Mouse (Mus musculus) layer of hippocampus, postnatal 14 days (tissue): ENCODE data around the gene Tceanc2. TPM values are rescaled to one million over a fixed set of nuclear protein-coding genes. Genes with fewer than 3 reads are reported as not detected.

Source experiments
- DNase-seq, 2 experiments: peaks; one replicate each; pipeline ENCODE4 v3.0.0; 2021 to 2022; ENCODE audit warnings: low spot score in 2 of 2, mixed read lengths in 1 of 2
- total RNA-seq, 2 experiments: library from RNA; stranded (reverse); gene quantifications; 2 replicates each; pipeline ENCODE4 v1.2.3; 2021

Tceanc2 gene
- total RNA-seq, 2 experiments from 2014 or later: 19.6 to 21.1 TPM

DNA sequence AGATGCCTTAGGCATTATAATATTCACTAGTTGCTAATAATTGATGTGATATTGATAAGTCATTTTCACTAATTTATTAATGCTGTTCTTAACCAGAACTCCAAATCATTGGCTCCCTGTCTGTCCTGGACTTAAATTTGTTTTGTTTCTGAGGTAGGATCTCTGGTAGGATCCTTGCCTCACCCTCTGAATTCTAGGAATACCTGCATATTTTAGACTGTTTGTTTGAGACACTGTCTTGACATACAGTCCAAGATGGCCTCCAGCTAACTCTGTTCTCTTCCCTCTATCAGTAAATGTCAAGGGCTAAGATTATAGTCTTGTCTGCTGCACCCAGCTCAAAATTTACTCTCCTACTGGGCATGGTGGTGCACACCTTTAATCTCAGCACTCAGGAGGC lies 1.8 kb upstream of the Tceanc2 start:
- DNase-seq: no peak

DNA sequence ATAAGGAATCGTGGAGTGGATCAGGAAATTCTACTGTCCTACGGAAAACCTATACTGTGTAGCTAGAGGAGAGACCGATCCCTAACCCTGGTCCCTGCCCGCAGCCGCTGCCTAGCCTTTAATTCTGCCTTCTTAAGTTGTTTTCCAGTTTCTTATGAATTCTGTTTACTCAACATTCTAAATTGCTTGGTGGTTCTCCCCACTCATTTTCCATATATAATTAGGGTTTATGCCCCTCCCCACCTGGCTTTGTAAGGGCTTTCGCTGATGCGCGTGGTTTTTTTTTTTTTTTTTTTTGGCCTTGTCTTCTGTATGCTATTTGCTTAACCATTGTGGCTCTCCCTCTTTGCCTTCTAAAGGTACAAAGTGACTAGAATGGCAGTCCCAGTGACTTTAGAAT lies 645 bp upstream of the Tceanc2 start:
- no peak for DNase-seq

DNA sequence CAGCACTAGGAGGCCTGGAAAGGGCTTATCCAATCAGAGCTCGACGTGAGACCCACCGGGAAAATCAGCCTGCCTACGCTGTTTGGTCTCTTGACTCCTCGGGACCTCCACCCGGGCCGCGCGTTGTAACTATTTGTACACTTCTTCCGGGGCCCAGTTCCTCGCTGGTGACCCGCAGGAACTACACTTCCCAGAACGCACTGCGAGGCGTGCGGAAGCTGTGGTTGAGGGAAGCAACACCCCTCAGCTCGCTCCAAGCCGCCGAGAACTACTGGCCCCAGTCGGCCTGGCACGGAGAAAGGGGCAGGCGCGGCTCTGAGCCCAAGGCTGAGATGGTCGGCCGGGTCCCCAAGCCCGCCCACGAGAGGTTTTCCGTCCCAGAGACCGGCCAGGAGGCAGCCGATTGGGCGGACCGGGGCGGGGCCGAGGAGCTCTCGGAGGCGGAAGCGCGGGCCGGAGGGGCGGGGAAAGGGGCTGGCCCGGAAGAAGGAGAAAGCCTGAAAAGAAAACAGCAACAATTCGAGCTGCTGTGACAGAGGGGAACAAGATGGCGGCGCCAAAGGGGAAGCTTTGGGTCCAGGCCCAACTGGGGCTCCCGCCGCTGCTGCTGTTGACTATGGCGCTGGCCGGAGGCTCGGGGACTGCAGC lies 610 bp downstream of the Tceanc2 start, which contains the start of gene Tmem59:
Gene Tmem59, plus strand, starts transcription at position 218 of the 648 bp plus-strand sequence.
- peak; percentile 96 for DNase-seq

DNA sequence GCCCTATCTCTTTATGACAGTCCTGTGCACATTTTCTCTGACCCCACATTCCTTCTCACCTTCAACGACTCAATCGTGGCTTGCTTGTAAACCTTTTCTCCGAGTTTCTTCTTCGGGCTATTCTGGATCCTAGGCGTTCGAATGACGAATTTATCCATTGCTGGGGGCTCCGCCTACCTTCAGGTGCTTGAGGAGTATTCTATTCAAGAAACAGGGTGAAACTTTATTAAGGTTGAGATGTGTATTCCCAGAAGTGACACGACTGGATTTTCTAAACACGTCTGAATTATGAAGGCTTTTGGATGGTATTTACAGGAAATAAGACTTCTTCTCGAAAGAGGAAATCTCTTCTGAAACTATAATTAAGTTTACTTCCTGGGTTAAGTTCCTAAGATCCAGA lies 1.4 kb downstream of the Tceanc2 start:
- no peak for DNase-seq

DNA sequence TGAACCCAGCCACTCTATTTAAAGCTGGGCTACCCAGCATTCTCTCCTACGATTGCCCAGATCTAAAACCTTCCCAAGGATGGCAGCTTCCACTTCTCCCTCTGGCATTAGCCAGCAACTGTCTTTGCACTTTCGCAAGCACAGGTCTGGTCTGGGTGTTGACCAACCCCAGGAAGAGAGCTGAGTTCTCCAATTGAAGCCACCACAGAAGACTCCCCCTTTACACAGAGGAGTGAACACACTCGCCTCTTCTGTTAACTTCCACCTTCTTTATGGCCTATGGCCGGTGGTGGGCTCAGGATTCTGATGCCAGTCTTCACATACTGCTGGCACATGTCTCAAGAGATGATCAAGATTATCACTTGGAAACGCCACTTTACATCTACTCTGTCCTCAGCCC lies 11.1 kb downstream of the Tceanc2 start:
- no peak for DNase-seq

DNA sequence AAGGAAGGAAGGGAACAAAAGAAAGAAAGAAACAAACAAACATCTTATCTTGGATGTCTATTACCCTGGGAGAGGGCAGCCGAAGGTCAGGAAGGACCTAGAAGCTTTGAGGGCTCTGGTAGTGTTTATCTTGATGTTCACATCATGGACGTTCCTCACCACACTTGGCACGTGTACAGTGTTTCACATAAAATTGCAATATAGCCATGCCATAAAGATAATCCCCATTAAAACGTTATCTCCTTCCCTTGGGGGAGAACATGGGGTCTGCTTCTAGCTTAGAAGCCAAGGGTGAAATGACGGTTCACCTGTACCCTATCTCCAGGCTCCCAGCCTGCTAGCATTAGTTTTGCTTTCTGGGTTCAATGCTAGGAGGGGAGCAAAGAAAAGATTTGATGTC lies 12.2 kb downstream of the Tceanc2 start:
- DNase-seq: no peak

DNA sequence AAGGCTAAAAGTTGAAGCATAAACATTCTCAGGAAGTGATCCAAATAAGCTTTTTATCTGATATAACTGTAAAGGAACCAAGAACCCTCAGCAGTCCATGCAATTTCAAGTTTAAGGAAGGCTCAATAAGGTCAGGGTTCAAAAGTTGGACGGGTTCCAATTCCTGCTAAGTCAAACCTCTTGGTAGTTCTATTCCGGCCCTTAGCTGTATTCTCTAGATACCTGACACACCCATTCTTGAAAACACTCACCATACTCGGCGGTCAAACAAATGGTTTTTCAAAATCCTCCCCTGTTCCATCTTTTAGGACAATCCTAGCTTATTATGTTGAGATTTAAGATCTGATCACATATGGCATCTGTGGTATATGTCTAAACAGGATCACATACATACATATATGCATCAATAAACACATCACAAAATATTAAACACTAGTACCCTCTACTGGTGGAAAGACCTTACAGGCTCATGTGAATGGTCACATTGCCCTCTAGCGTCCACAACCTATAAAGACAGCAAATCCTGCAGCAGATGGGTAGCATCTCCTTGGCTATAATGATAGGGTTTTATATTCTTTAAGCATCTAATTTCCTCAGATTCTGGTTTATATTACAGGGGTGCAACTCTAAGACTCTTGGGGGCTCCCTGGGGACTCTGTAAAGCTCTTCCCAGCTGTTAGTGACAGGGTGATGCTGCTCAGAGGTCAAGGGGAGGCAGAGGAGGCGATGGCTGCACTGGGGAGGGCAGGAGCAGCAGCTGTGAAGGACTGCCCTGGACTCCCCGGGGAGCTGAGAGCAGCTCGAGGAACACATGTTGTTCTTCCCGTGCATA lies 14.9 kb downstream of the Tceanc2 start:
- peak; percentile 65 to 83 for DNase-seq

DNA sequence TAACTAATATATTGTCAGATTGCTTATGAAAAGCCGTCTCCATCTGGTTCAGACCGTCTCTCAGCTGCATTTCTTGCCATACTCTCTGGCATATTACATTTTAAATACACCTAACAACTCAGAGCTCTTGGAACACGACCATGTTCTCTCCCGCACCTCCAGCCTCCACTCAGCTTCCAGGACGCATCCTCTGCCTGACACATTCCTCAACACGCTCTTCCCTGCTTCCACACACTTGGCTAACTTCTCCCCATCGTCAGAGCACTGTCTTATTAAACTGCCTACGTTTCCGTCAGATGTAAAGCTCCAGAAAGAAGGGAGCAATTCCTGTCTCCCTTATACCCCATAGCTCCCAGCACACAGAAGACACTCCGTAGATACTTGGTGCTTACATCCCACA lies 15.6 kb downstream of the Tceanc2 start:
- DNase-seq: no peak

DNA sequence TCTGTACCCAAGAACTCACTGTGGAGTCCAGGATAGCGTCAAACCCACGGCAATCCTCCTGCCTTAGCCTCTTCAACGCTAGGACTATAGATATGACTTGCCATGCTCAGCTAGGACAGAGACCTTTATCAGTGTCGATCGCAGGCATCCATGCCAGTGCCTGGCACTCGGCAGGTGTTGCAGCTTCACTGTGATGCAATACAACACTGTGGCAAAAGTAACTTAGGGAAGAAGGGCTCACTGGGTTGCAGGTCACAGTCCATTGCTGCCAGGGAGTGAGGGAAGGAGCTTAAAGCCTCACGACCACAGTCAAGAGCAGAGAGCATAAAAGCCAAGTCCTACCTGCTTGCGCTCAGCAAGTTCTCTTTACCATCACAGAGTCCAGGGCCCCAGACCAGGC lies 18.7 kb downstream of the Tceanc2 start:
- DNase-seq: no peak

DNA sequence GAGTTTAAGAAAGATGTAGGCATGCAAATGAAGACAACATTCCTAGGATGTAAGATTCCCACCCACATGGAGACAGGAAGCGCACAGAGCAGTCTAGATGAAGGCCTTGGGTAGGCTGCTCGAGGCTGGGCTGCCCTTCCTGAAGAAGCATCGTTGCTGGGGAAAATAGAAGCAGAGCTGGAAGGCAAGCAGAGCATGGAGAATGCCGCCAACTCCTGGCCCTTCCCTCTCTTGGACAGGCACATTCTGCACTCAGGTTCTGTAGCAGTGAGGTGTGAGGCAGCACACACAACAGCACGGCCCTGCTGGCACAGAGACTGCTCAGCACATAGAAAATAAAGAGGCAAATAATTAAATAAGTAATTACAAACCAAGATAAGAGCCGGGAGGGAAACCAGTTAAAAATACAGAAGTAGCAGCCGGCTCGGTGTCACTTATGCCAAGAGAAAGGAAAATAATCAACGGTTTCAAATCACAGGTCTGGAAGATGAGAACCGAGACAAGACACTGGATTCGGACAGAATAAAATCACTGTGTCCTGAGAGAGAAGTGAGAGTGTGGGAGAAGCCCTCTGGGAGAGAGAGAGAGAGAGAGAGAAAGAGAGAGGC lies 19.6 kb downstream of the Tceanc2 start:
- no peak for DNase-seq

DNA sequence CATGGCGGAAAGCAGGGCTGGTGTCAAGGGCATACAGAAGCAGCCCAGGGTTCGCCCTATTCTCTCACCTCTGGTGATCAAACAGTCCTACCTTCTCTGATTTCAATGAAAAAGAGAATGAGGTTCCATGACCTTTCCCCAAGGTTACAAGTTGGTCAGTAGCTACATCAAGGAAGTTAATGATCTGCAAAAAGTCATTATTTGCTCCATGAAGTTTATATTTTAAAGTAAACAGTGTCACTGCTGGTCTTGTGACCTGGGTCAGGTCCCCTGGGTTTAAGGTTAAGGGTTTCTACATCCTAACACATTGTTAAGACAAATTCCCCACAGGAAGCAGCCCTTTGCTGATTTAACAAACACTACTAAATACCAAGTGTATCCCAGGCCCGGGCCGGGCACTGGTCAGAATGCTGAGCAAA lies 21.9 kb downstream of the Tceanc2 start:
- DNase-seq: no peak

DNA sequence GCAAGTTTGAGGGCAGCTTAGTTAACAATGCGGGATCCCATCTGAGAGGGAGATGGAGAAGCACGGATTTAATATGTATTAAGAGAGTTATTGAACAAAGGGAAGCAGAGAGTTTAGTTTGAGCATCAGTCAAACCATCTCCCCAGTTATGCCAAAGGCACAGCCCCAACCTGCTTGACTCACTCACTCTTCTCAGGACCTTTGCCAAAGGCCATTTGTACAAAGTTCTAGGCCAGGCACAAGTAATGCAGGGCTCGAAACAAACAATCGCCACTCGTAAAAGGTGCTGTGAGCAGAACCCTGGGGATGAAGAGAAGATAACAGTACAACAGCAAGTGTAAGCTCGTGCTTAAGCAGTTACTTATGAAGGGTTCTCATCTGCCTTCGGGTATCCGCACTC lies 26.3 kb downstream of the Tceanc2 start:
- DNase-seq: no peak

DNA sequence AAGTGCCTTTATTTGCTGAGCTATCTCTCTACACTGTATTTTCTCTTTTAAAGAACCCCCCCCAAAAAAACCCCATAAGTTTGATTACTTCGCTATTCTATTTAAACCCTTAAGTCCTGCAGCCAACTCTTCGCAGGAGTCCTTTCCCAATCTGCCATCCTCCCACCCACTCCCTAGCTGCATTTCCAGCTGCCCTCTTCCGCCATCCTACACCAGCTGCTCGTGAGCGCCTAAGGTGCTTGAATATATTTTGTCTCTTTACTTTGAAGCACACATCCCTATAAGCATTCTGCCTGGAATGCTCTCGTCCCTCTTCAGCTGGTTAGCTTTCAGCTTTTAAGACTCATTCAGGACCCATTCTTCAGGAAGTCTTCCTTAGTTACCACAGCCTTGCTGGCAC lies 27.9 kb downstream of the Tceanc2 start:
- DNase-seq: no peak

DNA sequence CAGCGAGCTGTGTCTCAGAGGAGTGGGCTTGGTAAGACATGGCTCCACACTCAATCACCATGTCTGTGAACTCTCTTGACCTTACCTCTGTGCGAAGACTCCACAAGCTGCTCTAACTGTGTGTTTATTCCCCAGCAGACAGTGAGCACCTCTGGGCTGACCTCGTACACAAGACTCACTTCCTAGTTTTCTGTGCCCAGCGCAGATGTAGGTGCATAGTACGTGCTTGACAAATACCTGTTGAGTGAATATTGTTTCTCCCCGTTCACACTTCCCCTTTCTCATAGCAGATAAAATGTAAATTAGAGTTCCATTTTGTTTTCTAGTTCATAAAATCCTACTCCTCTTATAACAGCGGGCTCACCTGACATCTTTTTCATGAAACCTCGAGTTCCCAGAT lies 35.4 kb downstream of the Tceanc2 start:
- DNase-seq: no peak

DNA sequence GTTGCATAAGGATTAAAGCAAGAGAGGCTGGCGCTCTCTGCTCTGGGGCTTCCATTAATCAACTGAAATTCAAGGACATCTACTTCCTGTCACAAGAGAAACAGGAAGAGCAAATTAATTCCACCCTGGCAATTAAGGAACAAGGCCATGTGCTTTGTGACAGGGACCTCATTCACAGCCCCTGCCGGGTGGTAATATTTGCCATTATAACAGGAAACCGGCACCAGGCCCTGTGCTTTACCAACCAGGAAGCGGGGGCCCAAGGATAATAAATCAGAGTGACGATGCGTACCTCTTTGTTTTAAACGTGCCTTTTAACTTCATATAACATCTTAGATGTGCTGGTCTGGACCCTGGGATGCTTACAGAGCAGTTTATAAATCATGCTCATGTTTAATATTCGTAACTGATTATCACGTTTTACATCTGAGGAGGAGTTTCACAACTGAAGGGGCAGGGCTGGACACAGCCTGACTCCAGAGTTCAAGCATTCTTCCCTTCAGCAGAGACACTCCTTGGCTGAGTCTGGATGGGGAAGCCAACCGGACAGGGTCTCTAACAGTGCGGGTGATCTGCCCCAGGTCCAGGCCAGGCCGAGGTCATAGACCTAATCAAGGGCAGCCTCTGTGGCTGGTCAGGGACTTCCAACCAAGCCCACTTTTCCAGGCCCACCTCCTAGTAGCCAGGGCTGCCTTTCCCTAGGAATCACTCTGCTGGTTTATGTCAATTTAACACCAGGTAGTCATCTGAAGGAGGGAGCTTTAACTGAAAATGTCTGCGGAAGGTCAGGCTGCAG lies 38.9 kb downstream of the Tceanc2 start:
- no peak for DNase-seq

DNA sequence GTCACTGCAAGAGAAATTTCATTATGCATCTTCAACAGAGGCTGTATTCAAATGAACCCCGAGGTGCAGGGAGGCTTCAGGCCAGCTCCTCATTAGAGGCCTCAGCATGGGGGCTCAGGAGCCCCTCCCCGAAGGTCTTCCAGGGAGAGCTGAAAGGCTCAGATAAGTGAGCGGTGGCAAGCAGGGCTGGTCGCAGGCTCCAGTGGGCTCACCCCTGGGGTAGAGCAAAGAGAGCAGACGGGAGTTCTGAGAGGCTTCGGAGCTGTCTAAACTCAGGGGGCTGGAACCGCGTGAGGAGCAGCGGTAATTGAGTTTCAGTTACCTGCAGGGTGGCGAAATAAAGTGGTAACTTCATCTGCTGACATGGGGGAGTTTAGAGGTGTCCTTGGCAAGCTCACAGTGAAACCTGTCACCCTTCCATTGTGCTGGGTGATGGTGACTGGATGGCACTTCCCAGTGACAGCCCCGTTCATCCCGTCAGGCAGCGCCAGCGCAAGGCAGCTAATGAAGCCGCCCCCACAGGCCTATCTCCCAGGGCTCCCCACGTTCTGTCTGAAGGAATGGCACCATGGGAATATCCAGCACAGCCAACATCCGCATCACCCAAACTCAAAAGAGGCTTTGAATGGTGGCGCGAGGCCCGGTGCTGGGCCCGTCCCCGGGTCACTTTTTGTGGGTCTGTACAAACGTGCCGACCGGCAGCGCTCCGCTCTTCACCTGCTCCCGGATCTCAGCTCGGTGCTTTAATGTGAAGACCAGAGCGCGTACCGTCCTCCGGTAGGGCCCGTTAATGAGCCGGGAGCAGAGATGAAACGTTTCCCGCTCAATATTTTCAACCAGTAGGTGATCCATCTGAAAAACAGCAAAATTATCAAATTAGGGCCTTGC lies 39.7 kb downstream of the Tceanc2 start:
- DNase-seq: no peak

DNA sequence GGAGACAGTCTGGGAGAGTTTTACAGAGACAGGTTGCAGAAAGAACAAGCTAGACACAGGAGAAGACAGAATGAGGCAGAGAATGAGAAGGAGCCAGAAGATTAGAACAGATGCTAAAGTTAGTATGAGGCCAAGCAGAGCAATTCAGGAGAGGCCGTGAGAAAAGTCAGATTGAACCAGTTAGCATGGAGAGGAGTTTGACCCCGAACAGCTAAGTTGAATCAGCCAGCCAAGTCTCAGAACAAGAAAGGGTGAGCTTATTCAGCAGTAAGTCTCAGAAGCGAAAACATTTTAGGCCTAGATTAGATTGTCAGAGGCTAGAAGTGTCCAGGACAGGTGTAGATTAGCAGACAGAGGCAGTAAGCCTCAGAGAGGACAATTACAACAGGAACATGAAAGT lies 42.4 kb downstream of the Tceanc2 start:
- DNase-seq: no peak

DNA sequence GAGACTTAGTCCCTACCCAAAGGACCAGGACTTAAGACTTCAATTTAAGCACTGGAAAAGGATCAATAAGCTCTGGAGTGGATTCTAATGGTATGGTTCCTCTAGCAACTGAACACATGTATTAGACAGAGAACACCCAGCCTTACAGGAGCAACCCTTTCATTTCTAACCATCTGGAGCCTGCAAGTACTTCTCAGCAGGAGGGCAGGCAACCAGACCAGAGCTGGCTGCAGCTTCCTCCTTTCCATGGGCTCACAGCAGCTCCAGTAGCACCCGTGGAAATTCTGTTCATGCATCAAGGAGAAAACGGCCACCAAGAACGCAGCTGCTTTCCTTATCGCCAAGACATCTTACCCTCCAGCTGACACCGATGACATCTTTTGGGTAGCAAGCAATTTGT lies 43.3 kb downstream of the Tceanc2 start:
- DNase-seq: no peak

DNA sequence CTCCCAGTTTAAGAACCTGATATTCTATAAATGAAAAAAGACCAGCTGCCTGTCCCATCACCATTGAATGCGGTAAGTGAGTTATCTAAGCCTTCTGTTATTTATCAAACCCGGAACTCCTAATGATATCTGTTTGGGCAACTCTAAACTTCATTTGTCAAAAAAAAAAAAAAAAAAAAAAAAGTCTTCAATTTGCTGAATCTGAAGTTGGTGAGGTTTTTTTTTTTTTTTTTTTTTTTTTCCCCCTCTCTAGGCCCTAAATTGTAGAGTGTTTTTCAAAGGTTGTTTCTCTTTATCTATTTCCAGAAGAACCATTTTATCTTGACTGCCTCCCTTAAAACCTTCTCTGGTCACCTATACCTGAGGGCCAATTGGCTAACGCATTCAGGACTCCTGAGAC lies 44.0 kb downstream of the Tceanc2 start:
- DNase-seq: no peak

DNA sequence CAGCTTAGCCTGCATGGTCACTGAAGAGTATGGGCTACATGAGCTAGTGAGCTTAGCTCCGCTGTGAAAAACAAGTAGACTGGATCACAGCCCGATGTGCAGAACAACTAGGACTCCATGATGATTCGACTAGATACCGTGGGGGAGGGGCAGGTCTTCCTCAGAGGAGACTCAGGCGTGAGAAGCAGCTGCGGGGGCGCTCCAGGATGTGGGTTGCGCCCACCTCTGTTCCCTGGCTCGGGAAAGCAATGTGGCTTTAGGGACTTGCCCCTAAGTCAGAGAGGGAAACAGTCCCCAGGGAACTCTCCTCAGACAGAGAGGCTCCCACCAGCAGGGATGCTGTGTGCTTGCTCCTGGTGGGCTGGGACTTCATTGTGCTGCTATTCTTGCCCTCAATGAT lies 48.4 kb downstream of the Tceanc2 start:
- no peak for DNase-seq

DNA sequence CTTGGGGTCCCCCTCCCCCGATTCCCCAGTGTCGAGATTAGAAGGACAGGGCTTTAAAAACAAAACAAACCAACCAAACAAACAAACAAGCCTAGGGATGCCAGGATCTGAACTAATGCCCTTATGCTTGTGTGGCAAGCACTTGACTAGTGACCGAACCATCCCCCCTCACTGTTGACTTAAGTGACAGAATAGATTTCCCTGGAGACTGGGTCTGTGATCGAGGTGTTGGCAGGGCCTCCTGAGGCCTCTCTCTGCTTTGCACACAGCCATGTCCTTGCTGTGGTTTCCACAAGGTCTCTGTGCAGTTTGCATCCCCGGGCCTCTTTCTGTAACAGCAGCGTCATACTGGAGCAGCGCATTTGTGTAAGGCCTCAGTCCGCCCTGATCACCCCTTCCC lies 49.5 kb downstream of the Tceanc2 start:
- DNase-seq: no peak
